Mouse (Mus musculus): ENCODE measurements around the gene Yod1. TPM values are rescaled to one million over a fixed set of nuclear protein-coding genes. Genes with fewer than 3 reads are reported as not detected.
A peak's percentile ranks its signal among the peaks of the same experiment; 100 is the strongest.

Yod1 gene
- total RNA-seq (2015; ENCODE audit: low replicate concordance) (54.8 and 88.0 TPM in 2 replicates), total RNA-seq (2017; ENCODE audit: low replicate concordance) (53.1 and 58.8 TPM in 2 replicates)

- ATAC-seq (replicated peaks; ENCODE audit: low FRiP score, poor library complexity, severe bottlenecking): peak; percentile 64
Observed at GRCm38 (mm10) chr1:130717291-130717871, at the start of gene Yod1. Gene Yod1 (plus strand): TSS chr1:130717327.

GRCm38 (mm10) chr1:130678551-130678950 lies 38.6 kb upstream of the Yod1 start:
- no peak for ATAC-seq (replicated peaks; ENCODE audit: low FRiP score, poor library complexity, severe bottlenecking)

- ATAC-seq (replicated peaks; ENCODE audit: low FRiP score, poor library complexity, severe bottlenecking): no peak
Observed at GRCm38 (mm10) chr1:130681075-130681474, 36.1 kb upstream of the Yod1 start.

GRCm38 (mm10) chr1:130681656-130682413 lies 35.3 kb upstream of the Yod1 start:
- ATAC-seq (replicated peaks; ENCODE audit: low FRiP score, poor library complexity, severe bottlenecking): no peak

GRCm38 (mm10) chr1:130683905-130684304 lies 33.2 kb upstream of the Yod1 start:
- no peak for ATAC-seq (replicated peaks; ENCODE audit: low FRiP score, poor library complexity, severe bottlenecking)

- ATAC-seq (replicated peaks; ENCODE audit: low FRiP score, poor library complexity, severe bottlenecking): no peak
Observed at GRCm38 (mm10) chr1:130698601-130699000, 18.5 kb upstream of the Yod1 start.

- no peak for ATAC-seq (replicated peaks; ENCODE audit: low FRiP score, poor library complexity, severe bottlenecking)
Observed at GRCm38 (mm10) chr1:130699937-130700633, 17.0 kb upstream of the Yod1 start.

GRCm38 (mm10) chr1:130701976-130702375 lies 15.2 kb upstream of the Yod1 start:
- no peak for ATAC-seq (replicated peaks; ENCODE audit: low FRiP score, poor library complexity, severe bottlenecking)

GRCm38 (mm10) chr1:130703613-130704012 lies 13.5 kb upstream of the Yod1 start:
- ATAC-seq (replicated peaks; ENCODE audit: low FRiP score, poor library complexity, severe bottlenecking): no peak

- no peak for ATAC-seq (replicated peaks; ENCODE audit: low FRiP score, poor library complexity, severe bottlenecking)
Observed at GRCm38 (mm10) chr1:130710283-130711080, 6.6 kb upstream of the Yod1 start.

- no peak for ATAC-seq (replicated peaks; ENCODE audit: low FRiP score, poor library complexity, severe bottlenecking)
Observed at GRCm38 (mm10) chr1:130714046-130714445, 3.1 kb upstream of the Yod1 start.

GRCm38 (mm10) chr1:130715561-130716217 lies 1.4 kb upstream of the Yod1 start, which contains the start of gene Gm29427:
Gene Gm29427 (minus strand): TSS chr1:130715799.
- peak; percentile 80 for ATAC-seq (replicated peaks; ENCODE audit: low FRiP score, poor library complexity, severe bottlenecking)

GRCm38 (mm10) chr1:130716218-130716512 lies 962 bp upstream of the Yod1 start:
- ATAC-seq (replicated peaks; ENCODE audit: low FRiP score, poor library complexity, severe bottlenecking): peak; percentile 20

GRCm38 (mm10) chr1:130716513-130717290 lies 425 bp upstream of the Yod1 start:
- ATAC-seq (replicated peaks; ENCODE audit: low FRiP score, poor library complexity, severe bottlenecking): peak; percentile 23

- no peak for ATAC-seq (replicated peaks; ENCODE audit: low FRiP score, poor library complexity, severe bottlenecking)
Observed at GRCm38 (mm10) chr1:130724206-130724605, 7.1 kb downstream of the Yod1 start.

GRCm38 (mm10) chr1:130726396-130726795 lies 9.3 kb downstream of the Yod1 start:
- no peak for ATAC-seq (replicated peaks; ENCODE audit: low FRiP score, poor library complexity, severe bottlenecking)

- ATAC-seq (replicated peaks; ENCODE audit: low FRiP score, poor library complexity, severe bottlenecking): no peak
Observed at GRCm38 (mm10) chr1:130728070-130728469, 10.9 kb downstream of the Yod1 start.

GRCm38 (mm10) chr1:130728708-130729107 lies 11.6 kb downstream of the Yod1 start:
- no peak for ATAC-seq (replicated peaks; ENCODE audit: low FRiP score, poor library complexity, severe bottlenecking)

GRCm38 (mm10) chr1:130729153-130729552 lies 12.0 kb downstream of the Yod1 start, which contains the start of gene Pfkfb2:
Gene Pfkfb2 (minus strand): TSS chr1:130729253.
- no peak for ATAC-seq (replicated peaks; ENCODE audit: low FRiP score, poor library complexity, severe bottlenecking)

Data from erythroid progenitor cell, adult 5-6 weeks (primary cell).